Mouse (Mus musculus): ENCODE data around the gene Mvp. TPM values are rescaled to one million over a fixed set of nuclear protein-coding genes. Genes with fewer than 3 reads are reported as not detected.

Mvp gene
- polyA plus RNA-seq, 1 experiment from 2014 or later: 11.4 TPM

DNA sequence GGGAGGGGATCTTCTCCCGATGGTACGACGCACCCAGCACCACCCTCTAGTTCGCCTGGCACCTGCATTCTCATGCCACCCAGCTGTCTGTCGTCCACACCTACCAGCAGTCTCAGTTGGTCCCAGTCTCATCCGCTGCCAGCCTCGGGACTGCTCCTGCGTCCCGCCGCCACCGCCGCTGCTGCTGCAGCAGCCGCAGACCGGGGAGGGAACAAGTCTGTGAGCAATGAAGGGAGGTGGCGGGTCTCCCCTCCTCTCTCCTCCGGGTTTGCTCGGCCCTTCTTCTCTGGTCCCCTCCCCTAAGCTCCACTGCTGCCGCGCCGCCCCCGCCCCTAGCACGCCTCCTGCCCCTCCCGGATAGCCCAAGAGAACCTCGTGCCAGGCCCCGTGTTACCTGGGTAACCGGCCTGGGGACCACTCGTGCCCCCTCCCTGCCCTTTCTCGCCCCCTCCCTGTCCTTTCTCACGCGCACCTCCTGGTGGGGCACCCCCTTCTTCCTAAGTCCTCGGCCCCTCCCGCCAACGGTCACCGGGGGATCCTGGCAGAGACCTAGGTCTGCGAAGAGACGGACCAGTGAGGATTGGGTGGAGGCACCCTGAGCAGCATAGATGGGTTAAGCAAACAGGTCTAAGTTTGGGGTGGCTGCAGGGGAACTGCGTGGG lies 6.6 kb upstream of the Mvp start, which contains the start of the genes Gm42742 and Prrt2:
Gene Gm42742 (minus strand): TSS at position 197 of the 662 bp plus-strand sequence.
Gene Prrt2 (minus strand): TSS at position 311 of the 662 bp plus-strand sequence.
- no peaks in the 10 kb centered on the region for H3K27me3 ChIP-seq (ENCODE audit: control insufficient read depth, insufficient read depth, low read length)
- H3K4me1 ChIP-seq (ENCODE audit: control insufficient read depth, insufficient read depth, low read length): peaks cover 62% of the 10 kb centered on the region
- H3K27ac ChIP-seq (ENCODE audit: low read length): peak within 1 kb of the TSS; percentile 86
- peak; percentile 15; the same call in 1 of the 2 replicates for ATAC-seq (ENCODE audit: insufficient number of reproducible peaks, insufficient read depth, low FRiP score, low read depth)
- H3K9ac ChIP-seq (replicated peaks; ENCODE audit: low read depth, low read length): peak within 1 kb of the TSS; percentile 45
- WGBS: under 1% methylated on average over 37 of the region's 37 CpGs
- H3K36me3 ChIP-seq (ENCODE audit: control insufficient read depth, insufficient read depth, low read length): peaks cover 30% of the 10 kb centered on the region
- H3K4me3 ChIP-seq (ENCODE audit: low read depth, low read length): peak within 1 kb of the TSS; percentile 51
- no peaks in the 10 kb centered on the region for H3K9me3 ChIP-seq (ENCODE audit: control insufficient read depth, low read depth, low read length)
- H3K4me2 ChIP-seq (replicated peaks; ENCODE audit: low read depth, low read length): peak within 1 kb of the TSS; percentile 87

DNA sequence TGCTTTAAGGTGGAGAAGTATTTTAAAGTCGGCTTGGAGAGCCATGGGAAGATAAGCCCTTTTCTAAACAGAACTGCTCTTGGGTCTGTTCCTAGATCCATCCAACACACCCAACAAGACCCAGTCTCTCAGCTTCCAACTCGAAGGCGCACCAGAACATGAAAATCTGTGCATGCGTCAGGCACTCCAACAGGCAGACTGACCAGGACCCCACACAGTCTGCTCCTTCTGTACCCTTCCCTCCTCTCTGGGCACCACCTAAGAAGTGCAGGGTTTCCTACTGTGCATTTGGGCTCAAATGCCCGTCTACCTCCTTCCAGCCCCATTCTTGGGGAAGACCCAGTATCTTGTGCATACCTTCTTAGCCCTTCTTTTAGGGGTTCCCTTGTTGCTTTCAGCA lies 6.1 kb upstream of the Mvp start:
- peaks cover 68% of the 10 kb centered on the region for H3K4me1 ChIP-seq (ENCODE audit: control insufficient read depth, insufficient read depth, low read length)
- WGBS: 22% methylated on average over 5 of the region's 5 CpGs
- peak overlapping the region; percentile 86; the same call in 1 of the 2 replicates for H3K27ac ChIP-seq (ENCODE audit: low read length)
- peak overlapping the region; percentile 51 for H3K4me3 ChIP-seq (ENCODE audit: low read depth, low read length)
- H3K9me3 ChIP-seq (ENCODE audit: control insufficient read depth, low read depth, low read length): no peaks in the 10 kb centered on the region
- no peak for ATAC-seq (ENCODE audit: insufficient number of reproducible peaks, insufficient read depth, low FRiP score, low read depth)
- H3K36me3 ChIP-seq (ENCODE audit: control insufficient read depth, insufficient read depth, low read length): peaks cover 33% of the 10 kb centered on the region
- peak overlapping the region; percentile 45 for H3K9ac ChIP-seq (replicated peaks; ENCODE audit: low read depth, low read length)
- no peaks in the 10 kb centered on the region for H3K27me3 ChIP-seq (ENCODE audit: control insufficient read depth, insufficient read depth, low read length)
- H3K4me2 ChIP-seq (replicated peaks; ENCODE audit: low read depth, low read length): peak overlapping the region; percentile 87

DNA sequence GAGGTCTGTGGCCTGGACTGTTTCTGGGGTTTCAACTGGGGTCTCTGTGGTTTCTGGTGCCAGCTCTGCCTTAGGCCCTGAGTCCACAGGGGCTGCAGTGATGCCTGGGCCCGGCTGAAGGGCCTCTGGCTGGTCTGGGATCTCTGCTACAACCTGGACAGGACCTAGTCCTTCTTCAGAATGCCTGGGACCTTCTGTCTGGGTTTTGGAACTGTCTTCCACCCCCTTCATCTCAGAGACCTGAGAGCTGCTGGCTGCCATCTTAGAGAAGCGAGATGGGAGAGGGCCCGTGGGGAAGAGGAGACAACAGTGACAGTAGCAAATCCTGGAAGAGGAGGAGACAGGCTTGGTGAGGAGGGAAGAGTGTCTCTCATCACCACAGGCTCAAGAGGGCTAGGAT lies 5.6 kb upstream of the Mvp start:
- no peaks in the 10 kb centered on the region for H3K27me3 ChIP-seq (ENCODE audit: control insufficient read depth, insufficient read depth, low read length)
- H3K4me2 ChIP-seq (replicated peaks; ENCODE audit: low read depth, low read length): peak overlapping the region; percentile 87
- peaks cover 72% of the 10 kb centered on the region for H3K4me1 ChIP-seq (ENCODE audit: control insufficient read depth, insufficient read depth, low read length)
- 50% methylated on average over 3 of the region's 3 CpGs for WGBS
- no peak for ATAC-seq (ENCODE audit: insufficient number of reproducible peaks, insufficient read depth, low FRiP score, low read depth)
- H3K27ac ChIP-seq (ENCODE audit: low read length): peak overlapping the region; percentile 86
- H3K9ac ChIP-seq (replicated peaks; ENCODE audit: low read depth, low read length): no peak overlapping the region; the same call in 1 of the 2 replicates
- H3K4me3 ChIP-seq (ENCODE audit: low read depth, low read length): peak overlapping the region; percentile 51
- H3K36me3 ChIP-seq (ENCODE audit: control insufficient read depth, insufficient read depth, low read length): peaks cover 37% of the 10 kb centered on the region
- no peaks in the 10 kb centered on the region for H3K9me3 ChIP-seq (ENCODE audit: control insufficient read depth, low read depth, low read length)

DNA sequence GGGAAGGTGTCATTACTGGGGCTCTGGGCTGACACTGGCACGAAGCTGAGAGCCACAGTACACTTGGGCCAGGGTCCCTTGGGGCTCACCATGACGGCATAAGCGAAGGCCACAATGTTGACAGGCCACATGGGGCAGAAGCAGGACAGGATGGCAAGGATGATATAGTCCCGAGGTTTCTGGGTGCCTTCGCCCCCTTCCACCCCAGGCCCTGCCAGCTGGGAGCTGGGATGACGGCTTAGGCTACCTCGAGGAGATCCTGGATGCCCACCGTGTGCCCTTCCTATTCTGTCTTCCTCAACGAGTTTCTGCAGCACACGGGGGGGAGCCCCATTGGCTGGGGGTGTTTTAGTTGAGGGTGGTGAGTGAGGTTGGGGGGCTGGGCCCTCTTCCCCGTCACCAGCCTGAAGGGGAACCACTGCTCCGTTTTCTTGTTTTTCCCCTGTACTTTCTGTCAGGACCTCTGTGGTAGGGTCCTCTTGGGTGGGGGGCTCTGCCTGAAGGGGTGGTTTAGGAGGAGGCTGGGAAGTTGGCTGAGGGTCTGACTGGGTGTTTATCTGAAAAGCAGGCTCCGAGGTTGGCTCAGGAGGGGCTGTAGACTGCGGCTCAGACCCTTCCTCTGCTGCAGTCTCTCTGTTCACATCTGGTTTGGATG lies 5.0 kb upstream of the Mvp start:
- H3K4me1 ChIP-seq (ENCODE audit: control insufficient read depth, insufficient read depth, low read length): peaks cover 74% of the 10 kb centered on the region
- WGBS: 77% methylated on average over 14 of the region's 14 CpGs
- no peak overlapping the region for H3K9ac ChIP-seq (replicated peaks; ENCODE audit: low read depth, low read length)
- peak overlapping the region; percentile 87 for H3K4me2 ChIP-seq (replicated peaks; ENCODE audit: low read depth, low read length)
- H3K9me3 ChIP-seq (ENCODE audit: control insufficient read depth, low read depth, low read length): no peaks in the 10 kb centered on the region
- ATAC-seq (ENCODE audit: insufficient number of reproducible peaks, insufficient read depth, low FRiP score, low read depth): no peak
- peak overlapping the region; percentile 51 for H3K4me3 ChIP-seq (ENCODE audit: low read depth, low read length)
- H3K27ac ChIP-seq (ENCODE audit: low read length): peak overlapping the region; percentile 86; the same call in 1 of the 2 replicates
- H3K36me3 ChIP-seq (ENCODE audit: control insufficient read depth, insufficient read depth, low read length): peaks cover 36% of the 10 kb centered on the region
- H3K27me3 ChIP-seq (ENCODE audit: control insufficient read depth, insufficient read depth, low read length): no peaks in the 10 kb centered on the region

DNA sequence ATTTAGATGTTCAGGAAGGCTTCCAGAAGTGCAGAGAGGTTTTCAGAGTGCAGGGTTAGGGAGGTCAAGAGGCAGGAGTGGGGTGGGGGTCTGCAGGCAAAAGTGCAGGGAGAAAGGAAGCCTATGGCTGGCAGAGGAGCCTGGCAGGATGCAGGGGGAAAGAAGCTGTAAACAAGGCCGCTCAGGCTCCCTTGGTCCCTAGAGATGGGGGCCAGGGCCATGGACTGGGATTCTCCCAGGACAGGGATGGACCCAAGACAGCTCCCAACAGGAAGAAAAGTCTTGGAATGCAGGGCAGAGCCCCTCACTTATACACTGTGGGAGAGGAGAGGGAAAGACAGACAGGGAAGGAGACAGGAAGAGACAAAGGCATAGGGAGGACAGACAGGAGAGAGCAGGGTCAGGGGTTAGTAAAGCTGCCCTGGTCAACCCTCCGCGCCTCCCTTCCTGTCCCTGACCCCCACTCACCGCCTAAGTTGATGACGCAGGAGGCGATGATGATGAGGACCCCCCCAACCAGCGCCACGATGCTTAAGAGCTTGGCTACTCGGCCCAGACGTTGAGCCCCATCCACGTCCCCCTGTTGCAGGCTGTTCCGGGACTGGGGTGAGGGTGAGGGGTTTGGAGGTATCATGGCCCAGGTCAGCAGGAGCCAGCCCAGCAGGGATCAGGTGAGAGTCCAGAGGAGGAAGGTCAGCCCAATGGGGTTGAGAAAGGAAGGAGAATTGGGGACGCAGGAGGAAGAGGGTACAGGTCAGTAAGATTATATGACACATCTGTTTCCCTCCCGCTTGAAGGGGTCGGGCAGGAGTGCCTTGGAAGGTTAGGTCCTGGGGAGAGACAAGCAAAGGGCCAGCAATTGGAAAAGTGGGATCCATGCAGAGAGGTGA lies 4.2 kb upstream of the Mvp start:
- Histone ChIP-seq H3K27ac (ENCODE audit: low read length) (peak overlapping the region; percentile 97; the same call in 1 of the 2 replicates), H3K36me3 (ENCODE audit: control insufficient read depth, insufficient read depth, low read length) (peaks cover 29% of the 10 kb centered on the region), H3K4me1 (ENCODE audit: control insufficient read depth, insufficient read depth, low read length) (peaks cover 71% of the 10 kb centered on the region), H3K4me2 (replicated peaks; ENCODE audit: low read depth, low read length) (peak overlapping the region; percentile 87; the same call in 1 of the 2 replicates), H3K27me3 (ENCODE audit: control insufficient read depth, insufficient read depth, low read length) (no peaks in the 10 kb centered on the region), H3K9me3 (ENCODE audit: control insufficient read depth, low read depth, low read length) (no peaks in the 10 kb centered on the region), H3K9ac (replicated peaks; ENCODE audit: low read depth, low read length) (0 out of 2 replicates have a peak overlapping the region, but pooled peaks have one; percentile 4), H3K4me3 (ENCODE audit: low read depth, low read length) (no peak overlapping the region)
- 63% methylated on average over 15 of the region's 15 CpGs for WGBS
- no peak for ATAC-seq (ENCODE audit: insufficient number of reproducible peaks, insufficient read depth, low FRiP score, low read depth)

DNA sequence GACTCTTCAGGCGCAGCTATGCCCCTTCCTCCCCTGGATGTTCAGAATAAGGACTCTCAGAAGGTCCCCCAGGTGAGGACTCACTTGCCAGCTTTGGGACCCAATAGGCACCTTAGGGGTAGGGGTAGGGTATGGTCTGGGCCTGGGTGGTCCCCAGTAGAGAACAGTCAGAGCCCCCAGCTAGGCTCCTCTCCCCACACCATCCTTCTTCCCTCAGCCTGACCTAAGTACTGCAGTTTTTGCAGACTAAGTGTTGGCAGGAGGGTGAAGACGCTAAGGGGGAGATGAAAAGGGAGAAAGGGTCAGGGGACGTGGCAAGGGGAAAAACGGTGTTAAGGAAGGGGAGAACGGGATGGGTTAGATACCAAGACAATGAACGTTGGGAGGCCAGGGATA lies 3.5 kb upstream of the Mvp start:
- Histone ChIP-seq H3K27me3 (ENCODE audit: control insufficient read depth, insufficient read depth, low read length) (no peaks in the 10 kb centered on the region), H3K4me3 (ENCODE audit: low read depth, low read length) (no peak overlapping the region), H3K9me3 (ENCODE audit: control insufficient read depth, low read depth, low read length) (no peaks in the 10 kb centered on the region), H3K4me1 (ENCODE audit: control insufficient read depth, insufficient read depth, low read length) (peaks cover 64% of the 10 kb centered on the region), H3K27ac (ENCODE audit: low read length) (peak overlapping the region; percentile 97; the same call in 1 of the 2 replicates), H3K9ac (replicated peaks; ENCODE audit: low read depth, low read length) (no peak overlapping the region), H3K4me2 (replicated peaks; ENCODE audit: low read depth, low read length) (peak overlapping the region; percentile 79; the same call in 1 of the 2 replicates), H3K36me3 (ENCODE audit: control insufficient read depth, insufficient read depth, low read length) (peaks cover 25% of the 10 kb centered on the region)
- no peak for ATAC-seq (ENCODE audit: insufficient number of reproducible peaks, insufficient read depth, low FRiP score, low read depth)
- WGBS: 39% methylated on average over 6 of the region's 6 CpGs

DNA sequence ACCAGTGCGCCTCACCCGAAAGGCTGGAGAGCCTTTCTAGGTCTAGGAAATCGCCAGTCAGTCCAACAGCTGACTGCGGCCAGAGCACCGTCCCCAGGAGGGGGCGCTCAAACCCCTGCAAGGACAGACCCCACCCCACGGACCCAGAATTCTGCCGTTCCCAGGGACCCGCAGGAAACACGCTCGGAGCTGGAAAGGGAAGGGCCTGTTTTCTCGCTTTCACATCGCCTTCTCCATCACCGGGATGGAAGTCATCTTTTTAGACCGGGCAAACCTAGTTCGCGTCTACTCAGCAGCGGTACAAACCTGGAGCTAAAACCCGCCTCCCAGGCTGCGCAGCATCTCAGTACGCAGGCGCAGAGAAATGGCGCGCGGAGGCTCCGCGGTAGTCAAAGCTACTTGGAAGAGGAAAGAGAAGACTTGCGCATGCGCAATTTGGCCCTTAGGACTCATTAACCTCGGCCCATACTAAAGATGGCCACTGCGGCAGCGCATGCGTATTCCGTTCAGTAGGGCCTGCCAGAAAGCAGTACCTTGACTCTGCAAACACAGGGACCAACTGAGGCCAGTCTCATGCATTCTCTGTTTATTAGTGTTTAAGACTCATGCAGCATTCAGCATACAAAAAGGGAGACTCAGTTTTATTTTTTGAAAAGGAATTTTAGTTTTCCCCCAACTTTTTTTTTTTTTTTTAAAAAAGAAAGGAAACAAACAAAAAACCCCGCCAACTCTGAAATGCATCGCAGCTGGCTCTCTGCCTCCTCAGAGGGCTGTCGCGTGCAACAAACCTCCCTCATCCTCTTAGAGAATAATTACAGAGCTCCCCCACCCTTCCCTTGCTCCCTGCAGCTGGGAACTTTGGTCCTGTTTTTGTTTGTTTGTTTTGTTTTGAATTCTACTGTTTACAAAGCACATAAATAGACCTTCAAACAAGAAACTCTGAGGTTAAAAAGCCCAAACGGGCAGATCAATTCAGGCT lies 2.8 kb upstream of the Mvp start, which contains the start of gene Pagr1a:
Gene Pagr1a (minus strand): TSS at position 382 of the 979 bp plus-strand sequence.
- H3K9me3 ChIP-seq (ENCODE audit: control insufficient read depth, low read depth, low read length): no peaks in the 10 kb centered on the region
- peak; percentile 76 for ATAC-seq (ENCODE audit: insufficient number of reproducible peaks, insufficient read depth, low FRiP score, low read depth)
- H3K27me3 ChIP-seq (ENCODE audit: control insufficient read depth, insufficient read depth, low read length): no peaks in the 10 kb centered on the region
- H3K4me2 ChIP-seq (replicated peaks; ENCODE audit: low read depth, low read length): peak within 1 kb of the TSS; percentile 79
- WGBS: 2% methylated on average over 39 of the region's 39 CpGs
- H3K27ac ChIP-seq (ENCODE audit: low read length): peak within 1 kb of the TSS; percentile 97
- H3K36me3 ChIP-seq (ENCODE audit: control insufficient read depth, insufficient read depth, low read length): peaks cover 18% of the 10 kb centered on the region
- peak within 1 kb of the TSS; percentile 62 for H3K4me3 ChIP-seq (ENCODE audit: low read depth, low read length)
- H3K9ac ChIP-seq (replicated peaks; ENCODE audit: low read depth, low read length): peak within 1 kb of the TSS; percentile 68
- H3K4me1 ChIP-seq (ENCODE audit: control insufficient read depth, insufficient read depth, low read length): peaks cover 57% of the 10 kb centered on the region
